Mouse (Mus musculus) heart, adult 2 months (tissue): Measurements from ENCODE around the gene Tmcc1. TPM values are rescaled to one million over a fixed set of nuclear protein-coding genes. Genes with fewer than 3 reads are reported as not detected.

Experiments used
- DNase-seq, 2 experiments: peaks; one replicate each; pipeline ENCODE4 v3.0.0; 2021
- H3K27ac ChIP-seq: fragments of 200-600 bp; 2 replicates; pipeline ENCODE4 v1.8.1; 2022
- H3K27me3 ChIP-seq: fragments of 200-500 bp; 2 replicates; pipeline ENCODE4 v1.6.1; 2012; ENCODE audit warnings: mild to moderate bottlenecking, low read length, inconsistent platforms, mixed read lengths; ENCODE audit not compliant: control insufficient read depth, insufficient read depth
- H3K36me3 ChIP-seq: fragments of 200-500 bp; 2 replicates; pipeline ENCODE4 v1.6.1; 2012; ENCODE audit warnings: low read length, inconsistent platforms; ENCODE audit not compliant: control insufficient read depth, insufficient read depth
- H3K4me1 ChIP-seq: fragments of 200-500 bp; 2 replicates; pipeline ENCODE4 v1.6.1; 2011; ENCODE audit warnings: low read length; ENCODE audit not compliant: control insufficient read depth, insufficient read depth
- H3K4me3 ChIP-seq: fragments of 200-600 bp; 2 replicates; pipeline ENCODE4 v1.8.1; 2022
- H3K79me2 ChIP-seq: fragments of 200-500 bp; replicated peaks from 2 replicates; pipeline ENCODE4 v1.6.1; 2012; ENCODE audit warnings: mild to moderate bottlenecking, inconsistent platforms, low read length, moderate library complexity, mixed read lengths; ENCODE audit not compliant: control insufficient read depth, insufficient read depth
- H3K9ac ChIP-seq: fragments of 200-500 bp; 2 replicates; pipeline ENCODE4 v1.6.1; 2012; ENCODE audit warnings: low read depth, mild to moderate bottlenecking, control low read depth, inconsistent platforms, low read length, mixed read lengths
- CTCF ChIP-seq: fragments of 200-600 bp; IDR thresholded peaks from 2 replicates; pipeline ENCODE4 v1.8.1; 2022; ENCODE audit warnings: antibody characterized with exemption, mild to moderate bottlenecking, moderate library complexity
- EP300 ChIP-seq: fragments of 200-500 bp; IDR thresholded peaks from 2 replicates; pipeline ENCODE4 v1.6.1; 2011; ENCODE audit warnings: low read depth, low read length, control low read depth; ENCODE audit not compliant: insufficient read depth
- POLR2A ChIP-seq: fragments of 200-500 bp; IDR thresholded peaks from 2 replicates; pipeline ENCODE4 v1.6.1; 2011; ENCODE audit warnings: mild to moderate bottlenecking, low read depth, low read length, control low read depth; ENCODE audit not compliant: insufficient read depth
- WGBS: fragments of 180-500 bp; shearing (Covaris S2); methylation state at CpG from one replicate; pipeline ENCODE4 v1.1.7; 2018; 5-methylcytosine and 5-hydroxymethylcytosine counted together
- intact Hi-C: fragments of 180-260 bp; cut with DNase I; formaldehyde crosslinking; loops from one replicate; pipeline ENCODE4 v1.15.1; 2025
- polyA plus RNA-seq: library from polyadenylated mRNA; depleted of rRNA; stranded (reverse); fragments of >200 nt; gene quantifications from 2 replicates; pipeline ENCODE4 v1.2.3, GENCODE M21; 2012
- total RNA-seq, 2 experiments: library from RNA; stranded (reverse); gene quantifications; 2 replicates each; pipeline ENCODE4 v1.2.3; 2021

The Tmcc1 gene
- total and polyA plus RNA-seq, 3 experiments: 16.7 to 33.8 (median 32.1) TPM

- H3K27me3 ChIP-seq: no peaks in the 10 kb centered on the region
- intact Hi-C loops: no loop called here
- TF ChIP-seq POLR2A: no peak
- TF ChIP-seq EP300: no peak
- TF ChIP-seq CTCF: no peak
- 53% methylated on average over 5 of the region's 5 CpGs for WGBS
- H3K9ac ChIP-seq: peak overlapping the region; percentile 27; the same call in 1 of the 2 replicates
- DNase-seq: no peak
- H3K4me3 ChIP-seq: peak overlapping the region; percentile 25; the same call in 1 of the 2 replicates
- peaks cover 30% of the 10 kb centered on the region for H3K4me1 ChIP-seq
- H3K79me2 ChIP-seq: peaks cover 12% of the 10 kb centered on the region
- peak overlapping the region; percentile 57 for H3K27ac ChIP-seq
- H3K36me3 ChIP-seq: no peaks in the 10 kb centered on the region
These were observed 204.3 kb downstream of the Tmcc1 start for GRCm38 (mm10) chr6:115989032-115989431.

- TF ChIP-seq CTCF (no peak), POLR2A (0 out of 2 replicates have a peak, but pooled peaks have one; percentile 5), EP300 (no peak)
- DNase-seq: peak in 1 of 2 experiments; percentile 45
- H3K27me3 ChIP-seq: no peaks in the 10 kb centered on the region
- peak overlapping the region; percentile 69 for H3K27ac ChIP-seq
- no peaks in the 10 kb centered on the region for H3K36me3 ChIP-seq
- peaks cover 7% of the 10 kb centered on the region for H3K79me2 ChIP-seq
- WGBS: 46% methylated on average over 9 of the region's 9 CpGs
- H3K4me1 ChIP-seq: peaks cover 37% of the 10 kb centered on the region
- intact Hi-C loops: loop anchor here (2.0 kb wide), 1 partner anchor 14 kb away; no protein-coding TSS in a partner anchor
- H3K9ac ChIP-seq: no peak overlapping the region
- peak overlapping the region; percentile 2; the same call in 1 of the 2 replicates for H3K4me3 ChIP-seq
These were observed 206.1 kb downstream of the Tmcc1 start for GRCm38 (mm10) chr6:115987096-115987747.

GRCm38 (mm10) chr6:115986472-115987095 is 206.7 kb downstream of the Tmcc1 start:
- DNase-seq: peak; percentile 55 to 62
- Histone ChIP-seq H3K36me3 (no peaks in the 10 kb centered on the region), H3K9ac (peak overlapping the region; percentile 18), H3K27ac (peak overlapping the region; percentile 69), H3K4me1 (peaks cover 39% of the 10 kb centered on the region), H3K27me3 (no peaks in the 10 kb centered on the region), H3K79me2 (peaks cover 6% of the 10 kb centered on the region), H3K4me3 (peak overlapping the region; percentile 27)
- TF ChIP-seq POLR2A: 0 out of 2 replicates have a peak, but pooled peaks have one; percentile 15
- TF ChIP-seq EP300: no peak
- WGBS: 41% methylated on average over 12 of the region's 12 CpGs
- intact Hi-C loops: loop anchor here (2.0 kb wide), 1 partner anchor 14 kb away; no protein-coding TSS in a partner anchor

GRCm38 (mm10) chr6:115985622-115986021 is 207.7 kb downstream of the Tmcc1 start:
- Histone ChIP-seq H3K27me3 (no peaks in the 10 kb centered on the region), H3K4me1 (peaks cover 36% of the 10 kb centered on the region), H3K36me3 (no peaks in the 10 kb centered on the region), H3K79me2 (peaks cover 6% of the 10 kb centered on the region), H3K4me3 (peak overlapping the region; percentile 27), H3K9ac (peak overlapping the region; percentile 33), H3K27ac (peak overlapping the region; percentile 69)
- WGBS: 40% methylated on average over 9 of the region's 9 CpGs
- intact Hi-C loops: loop anchor here (2.0 kb wide), 1 partner anchor 13 kb away; no protein-coding TSS in a partner anchor
- no peak for DNase-seq
- TF ChIP-seq POLR2A: no peak
- TF ChIP-seq CTCF: no peak
- no peak for TF ChIP-seq EP300

GRCm38 (mm10) chr6:115984580-115984979 is 208.7 kb downstream of the Tmcc1 start:
- Histone ChIP-seq H3K4me1 (peaks cover 33% of the 10 kb centered on the region), H3K79me2 (peaks cover 3% of the 10 kb centered on the region; the same call in 1 of the 2 replicates), H3K9ac (no peak overlapping the region), H3K4me3 (peak overlapping the region; percentile 18; the same call in 1 of the 2 replicates), H3K27ac (peak overlapping the region; percentile 69), H3K36me3 (no peaks in the 10 kb centered on the region), H3K27me3 (no peaks in the 10 kb centered on the region)
- DNase-seq: no peak
- intact Hi-C loops: no loop called here
- WGBS: 42% methylated on average over 7 of the region's 7 CpGs
- TF ChIP-seq POLR2A: no peak
- no peak for TF ChIP-seq CTCF
- no peak for TF ChIP-seq EP300
